Mouse (Mus musculus): ENCODE results near the gene Zbtb44. TPM values are rescaled to one million over a fixed set of nuclear protein-coding genes. Genes with fewer than 3 reads are reported as not detected.
"Not testable (repeated sequence)": the region's sequence is repeated elsewhere in the genome, so short reads cannot be mapped to it uniquely, and the experiment has no call there.

Gene Zbtb44
- total RNA-seq, 1 experiment from 2014 or later, result 47.5 TPM

GRCm38 (mm10) chr9:31050208-31050607 is 19.8 kb downstream of the Zbtb44 start:
- peak; percentile 36; the same call in 1 of the 2 replicates for ATAC-seq (ENCODE audit: extremely low read depth, insufficient number of reproducible peaks, low FRiP score, poor library complexity, severe bottlenecking)

- ATAC-seq (ENCODE audit: extremely low read depth, insufficient number of reproducible peaks, low FRiP score, poor library complexity, severe bottlenecking), result not testable (repeated sequence)
Observed at GRCm38 (mm10) chr9:31051509-31051908, 21.1 kb downstream of the Zbtb44 start.

- ATAC-seq (ENCODE audit: extremely low read depth, insufficient number of reproducible peaks, low FRiP score, poor library complexity, severe bottlenecking), result no peak
Observed at GRCm38 (mm10) chr9:31058723-31059122, 28.3 kb downstream of the Zbtb44 start.

GRCm38 (mm10) chr9:31070706-31071105 is 40.3 kb downstream of the Zbtb44 start:
- no peak for ATAC-seq (ENCODE audit: extremely low read depth, insufficient number of reproducible peaks, low FRiP score, poor library complexity, severe bottlenecking)

GRCm38 (mm10) chr9:31072256-31072655 is 41.8 kb downstream of the Zbtb44 start:
- ATAC-seq (ENCODE audit: extremely low read depth, insufficient number of reproducible peaks, low FRiP score, poor library complexity, severe bottlenecking), result no peak

- ATAC-seq (ENCODE audit: extremely low read depth, insufficient number of reproducible peaks, low FRiP score, poor library complexity, severe bottlenecking), result no peak
Observed at GRCm38 (mm10) chr9:31073797-31074196, 43.4 kb downstream of the Zbtb44 start.

- no peak for ATAC-seq (ENCODE audit: extremely low read depth, insufficient number of reproducible peaks, low FRiP score, poor library complexity, severe bottlenecking)
Observed at GRCm38 (mm10) chr9:31074836-31075235, 44.4 kb downstream of the Zbtb44 start.

- ATAC-seq (ENCODE audit: extremely low read depth, insufficient number of reproducible peaks, low FRiP score, poor library complexity, severe bottlenecking), result no peak
Observed at GRCm38 (mm10) chr9:31080726-31081125, 50.3 kb downstream of the Zbtb44 start.

GRCm38 (mm10) chr9:31082054-31082666 is 51.7 kb downstream of the Zbtb44 start:
- ATAC-seq (ENCODE audit: extremely low read depth, insufficient number of reproducible peaks, low FRiP score, poor library complexity, severe bottlenecking), result peak; percentile 67

- no peak for ATAC-seq (ENCODE audit: extremely low read depth, insufficient number of reproducible peaks, low FRiP score, poor library complexity, severe bottlenecking)
Observed at GRCm38 (mm10) chr9:31082771-31083170, 52.3 kb downstream of the Zbtb44 start.

- no peak for ATAC-seq (ENCODE audit: extremely low read depth, insufficient number of reproducible peaks, low FRiP score, poor library complexity, severe bottlenecking)
Observed at GRCm38 (mm10) chr9:31085556-31085955, 55.1 kb downstream of the Zbtb44 start.

- no peak for ATAC-seq (ENCODE audit: extremely low read depth, insufficient number of reproducible peaks, low FRiP score, poor library complexity, severe bottlenecking)
Observed at GRCm38 (mm10) chr9:31086085-31086753, 55.8 kb downstream of the Zbtb44 start.

- no peak for ATAC-seq (ENCODE audit: extremely low read depth, insufficient number of reproducible peaks, low FRiP score, poor library complexity, severe bottlenecking)
Observed at GRCm38 (mm10) chr9:31086754-31087145, 56.3 kb downstream of the Zbtb44 start.

GRCm38 (mm10) chr9:31087466-31087865 is 57.0 kb downstream of the Zbtb44 start:
- no peak for ATAC-seq (ENCODE audit: extremely low read depth, insufficient number of reproducible peaks, low FRiP score, poor library complexity, severe bottlenecking)

GRCm38 (mm10) chr9:31088116-31088515 is 57.7 kb downstream of the Zbtb44 start:
- no peak for ATAC-seq (ENCODE audit: extremely low read depth, insufficient number of reproducible peaks, low FRiP score, poor library complexity, severe bottlenecking)

- no peak for ATAC-seq (ENCODE audit: extremely low read depth, insufficient number of reproducible peaks, low FRiP score, poor library complexity, severe bottlenecking)
Observed at GRCm38 (mm10) chr9:31088883-31089282, 58.4 kb downstream of the Zbtb44 start.

- ATAC-seq (ENCODE audit: extremely low read depth, insufficient number of reproducible peaks, low FRiP score, poor library complexity, severe bottlenecking), result no peak
Observed at GRCm38 (mm10) chr9:31089541-31089940, 59.1 kb downstream of the Zbtb44 start.

GRCm38 (mm10) chr9:31090081-31091023 is 59.9 kb downstream of the Zbtb44 start:
- no peak for ATAC-seq (ENCODE audit: extremely low read depth, insufficient number of reproducible peaks, low FRiP score, poor library complexity, severe bottlenecking)

- ATAC-seq (ENCODE audit: extremely low read depth, insufficient number of reproducible peaks, low FRiP score, poor library complexity, severe bottlenecking), result no peak
Observed at GRCm38 (mm10) chr9:31091162-31091581, 60.7 kb downstream of the Zbtb44 start.

Measured in neutrophil, adult 5-6 weeks (primary cell).